Mouse (Mus musculus) gastrocnemius, adult 18-20 months (tissue): Measurements from ENCODE around the gene Rps6kc1. TPM values are rescaled to one million over a fixed set of nuclear protein-coding genes. Genes with fewer than 3 reads are reported as not detected.

ENCODE experiments used
- DNase-seq: peaks from one replicate; pipeline ENCODE4 v3.0.0; 2021; ENCODE audit warnings: low spot score
- total RNA-seq, 2 experiments: library from RNA; stranded (reverse); gene quantifications; 2 replicates each; pipeline ENCODE4 v1.2.3; 2021

Rps6kc1 gene
- total RNA-seq, 2 experiments from 2014 or later: 18.2 to 18.7 TPM

- DNase-seq: no peak
Measured at GRCm38 (mm10) chr1:190669099-190669498, 242.5 kb downstream of the Rps6kc1 start.

GRCm38 (mm10) chr1:190667821-190668220 lies 243.7 kb downstream of the Rps6kc1 start:
- no peak for DNase-seq

GRCm38 (mm10) chr1:190667326-190667725 lies 244.2 kb downstream of the Rps6kc1 start:
- no peak for DNase-seq

- DNase-seq: no peak
Measured at GRCm38 (mm10) chr1:190665490-190665875, 246.1 kb downstream of the Rps6kc1 start.

- DNase-seq: no peak
Measured at GRCm38 (mm10) chr1:190664767-190665489, 246.6 kb downstream of the Rps6kc1 start.

GRCm38 (mm10) chr1:190663996-190664395 lies 247.6 kb downstream of the Rps6kc1 start:
- DNase-seq: no peak

- DNase-seq: no peak
Measured at GRCm38 (mm10) chr1:190662736-190663135, 248.8 kb downstream of the Rps6kc1 start.

- no peak for DNase-seq
Measured at GRCm38 (mm10) chr1:190661764-190662163, 249.8 kb downstream of the Rps6kc1 start.

- DNase-seq: no peak
Measured at GRCm38 (mm10) chr1:190661249-190661648, 250.3 kb downstream of the Rps6kc1 start.

- no peak for DNase-seq
Measured at GRCm38 (mm10) chr1:190659722-190660502, 251.7 kb downstream of the Rps6kc1 start.

GRCm38 (mm10) chr1:190658266-190658665 lies 253.3 kb downstream of the Rps6kc1 start:
- no peak for DNase-seq

GRCm38 (mm10) chr1:190656089-190656488 lies 255.5 kb downstream of the Rps6kc1 start:
- DNase-seq: no peak

- DNase-seq: no peak
Measured at GRCm38 (mm10) chr1:190655651-190656050, 255.9 kb downstream of the Rps6kc1 start.

- DNase-seq: no peak
Measured at GRCm38 (mm10) chr1:190655081-190655480, 256.5 kb downstream of the Rps6kc1 start.

GRCm38 (mm10) chr1:190654694-190655001 lies 256.9 kb downstream of the Rps6kc1 start:
- no peak for DNase-seq

- no peak for DNase-seq
Measured at GRCm38 (mm10) chr1:190653989-190654693, 257.4 kb downstream of the Rps6kc1 start.

GRCm38 (mm10) chr1:190653081-190653480 lies 258.5 kb downstream of the Rps6kc1 start:
- no peak for DNase-seq

Other genes starting within 250 kb of the Rps6kc1 start
- gene Angel2, start 13.3 kb upstream of the Rps6kc1 start, total RNA-seq: 10 to 100 TPM; 26.4 to 30.1 TPM
- under 1 TPM; 0.25 to 0.71 TPM for gene Vash2, start 67.5 kb upstream of the Rps6kc1 start, total RNA-seq
- gene Flvcr1, start 114.4 kb upstream of the Rps6kc1 start, total RNA-seq: 10 to 100 TPM; 11.5 to 13.8 TPM
- not detected for gene Spata45, start 124.9 kb upstream of the Rps6kc1 start, total RNA-seq
- 10 to 100 TPM; 12.3 to 13.5 TPM for gene Tatdn3, start 151.2 kb upstream of the Rps6kc1 start, total RNA-seq
- under 1 TPM; 0.17 to 0.18 TPM for gene Nsl1, start 151.2 kb upstream of the Rps6kc1 start, total RNA-seq
- gene Batf3, start 186.1 kb upstream of the Rps6kc1 start, total RNA-seq: not detected